Mouse (Mus musculus) brain, embryonic 14.5 days (tissue): ENCODE results near the gene Nmnat2. TPM values are rescaled to one million over a fixed set of nuclear protein-coding genes. Genes with fewer than 3 reads are reported as not detected.
"Not testable (repeated sequence)": the region's sequence is repeated elsewhere in the genome, so short reads cannot be mapped to it uniquely, and the experiment has no call there.

Experiments
- DNase-seq: peaks from one replicate; pipeline ENCODE4 v3.0.0-alpha.2; 2011; ENCODE audit warnings: low read depth
- CTCF ChIP-seq: fragments of 200-500 bp; IDR thresholded peaks from 2 replicates; pipeline ENCODE4 v1.5.1; 2012; ENCODE audit warnings: inconsistent platforms, mild to moderate bottlenecking, moderate library complexity, borderline replicate concordance; ENCODE audit not compliant: insufficient read depth, insufficient read length; ENCODE audit errors: extremely low read depth
- POLR2A ChIP-seq: fragments of 200-500 bp; IDR thresholded peaks from 2 replicates; pipeline ENCODE4 v1.6.1; 2012; ENCODE audit warnings: mild to moderate bottlenecking, inconsistent platforms, borderline replicate concordance; ENCODE audit not compliant: poor library complexity, insufficient read depth, insufficient read length, severe bottlenecking; ENCODE audit errors: extremely low read depth
- polyA plus RNA-seq: library from polyadenylated mRNA; depleted of rRNA; stranded (reverse); fragments of >200 nt; gene quantifications from 2 replicates; pipeline ENCODE4 v1.2.3, GENCODE M21; 2012

The Nmnat2 gene
- polyA plus RNA-seq, 1 experiment, result 82.4 TPM

- DNase-seq, result peak; percentile 69
- TF ChIP-seq POLR2A (no peak), CTCF (no peak)
Measured at GRCm38 (mm10) chr1:153065473-153066386, 110.9 kb downstream of the Nmnat2 start.

GRCm38 (mm10) chr1:153066387-153066781 is 111.6 kb downstream of the Nmnat2 start:
- no peak for DNase-seq
- peak; percentile 11; the same call in 1 of the 2 replicates for TF ChIP-seq CTCF
- no peak for TF ChIP-seq POLR2A

GRCm38 (mm10) chr1:153071563-153071962 is 116.8 kb downstream of the Nmnat2 start:
- TF ChIP-seq CTCF, result no peak
- no peak for TF ChIP-seq POLR2A
- DNase-seq, result no peak

- no peak for DNase-seq
- TF ChIP-seq CTCF (no peak), POLR2A (no peak)
Measured at GRCm38 (mm10) chr1:153071995-153072394, 117.2 kb downstream of the Nmnat2 start.

- TF ChIP-seq POLR2A (no peak), CTCF (no peak)
- no peak for DNase-seq
Measured at GRCm38 (mm10) chr1:153072711-153073110, 117.9 kb downstream of the Nmnat2 start.

GRCm38 (mm10) chr1:153073441-153073840 is 118.6 kb downstream of the Nmnat2 start:
- TF ChIP-seq CTCF (no peak), POLR2A (no peak)

GRCm38 (mm10) chr1:153075087-153075736 is 120.4 kb downstream of the Nmnat2 start:
- TF ChIP-seq POLR2A, result no peak
- TF ChIP-seq CTCF, result no peak
- DNase-seq, result peak; percentile 77

More at GRCm38 (mm10) chr1:153073441-153073840, 118.6 kb downstream of the Nmnat2 start:
- peak; percentile 57 for DNase-seq

- DNase-seq, result no peak
- no peak for TF ChIP-seq POLR2A
- TF ChIP-seq CTCF, result no peak
Measured at GRCm38 (mm10) chr1:153075955-153076354, 121.2 kb downstream of the Nmnat2 start.

- DNase-seq, result not testable (repeated sequence)
Measured at GRCm38 (mm10) chr1:153083233-153083632, 128.4 kb downstream of the Nmnat2 start.

GRCm38 (mm10) chr1:153084191-153084590 is 129.4 kb downstream of the Nmnat2 start:
- DNase-seq, result peak; percentile 65
- TF ChIP-seq POLR2A (no peak), CTCF (no peak)

GRCm38 (mm10) chr1:153085198-153085597 is 130.4 kb downstream of the Nmnat2 start:
- no peak for DNase-seq
- no peak for TF ChIP-seq CTCF
- TF ChIP-seq POLR2A, result no peak
